Mouse (Mus musculus) embryonic fibroblast, embryonic 13.5 days (primary cell): ENCODE results near the gene Myo1e.

ENCODE experiments used
- CTCF ChIP-seq: IDR thresholded peaks from 2 replicates; pipeline ENCODE4 v1.5.1; 2011; ENCODE audit warnings: mild to moderate bottlenecking, control low read depth, low read length, moderate library complexity, borderline replicate concordance; ENCODE audit not compliant: insufficient read depth
- POLR2A ChIP-seq: IDR thresholded peaks from 2 replicates; pipeline ENCODE4 v1.6.1; 2011; ENCODE audit warnings: low read depth, mild to moderate bottlenecking, control low read depth, low read length, moderate library complexity

GRCm38 (mm10) chr9:70304901-70305300 lies 97.8 kb downstream of the Myo1e start:
- TF ChIP-seq CTCF = no peak
- no peak for TF ChIP-seq POLR2A
